Mouse (Mus musculus) megakaryocyte, embryonic 14.5 days (primary cell): Measurements from ENCODE around the gene Orai3. TPM values are rescaled to one million over a fixed set of nuclear protein-coding genes. Genes with fewer than 3 reads are reported as not detected.

ENCODE experiments used
- H3K27me3 ChIP-seq: replicated peaks from 2 replicates; pipeline ENCODE3; 2012; ENCODE audit warnings: inconsistent platforms
- H3K36me3 ChIP-seq: replicated peaks from 2 replicates; pipeline ENCODE3; 2012; ENCODE audit warnings: low read length, inconsistent platforms, mixed read lengths
- H3K4me1 ChIP-seq: 2 replicates; pipeline ENCODE4 v1.6.1; 2012; ENCODE audit warnings: inconsistent platforms
- H3K4me3 ChIP-seq: replicated peaks from 2 replicates; pipeline ENCODE3; 2012; ENCODE audit warnings: moderate library complexity, mild to moderate bottlenecking, inconsistent platforms
- H3K9me3 ChIP-seq: 2 replicates; pipeline ENCODE4 v1.6.1; 2012; ENCODE audit warnings: inconsistent platforms
- FLI1 ChIP-seq: IDR thresholded peaks from 2 replicates; pipeline ENCODE4 v1.6.1; 2012; ENCODE audit warnings: low read length, inconsistent platforms, mixed read lengths
- GATA1 ChIP-seq: IDR thresholded peaks from 3 replicates; pipeline ENCODE4 v1.6.1; 2012; ENCODE audit warnings: mixed read lengths, low read length, inconsistent platforms, borderline replicate concordance
- polyA plus RNA-seq: library from polyadenylated mRNA; stranded (reverse); fragments of >175 nt; gene quantifications from 2 replicates; pipeline ENCODE4 v1.2.3, GENCODE M21; 2012; ENCODE audit warnings: low replicate concordance; ENCODE audit not compliant: insufficient read depth

Orai3 gene
- polyA plus RNA-seq, 1 experiment, result 27.3 TPM

DNA sequence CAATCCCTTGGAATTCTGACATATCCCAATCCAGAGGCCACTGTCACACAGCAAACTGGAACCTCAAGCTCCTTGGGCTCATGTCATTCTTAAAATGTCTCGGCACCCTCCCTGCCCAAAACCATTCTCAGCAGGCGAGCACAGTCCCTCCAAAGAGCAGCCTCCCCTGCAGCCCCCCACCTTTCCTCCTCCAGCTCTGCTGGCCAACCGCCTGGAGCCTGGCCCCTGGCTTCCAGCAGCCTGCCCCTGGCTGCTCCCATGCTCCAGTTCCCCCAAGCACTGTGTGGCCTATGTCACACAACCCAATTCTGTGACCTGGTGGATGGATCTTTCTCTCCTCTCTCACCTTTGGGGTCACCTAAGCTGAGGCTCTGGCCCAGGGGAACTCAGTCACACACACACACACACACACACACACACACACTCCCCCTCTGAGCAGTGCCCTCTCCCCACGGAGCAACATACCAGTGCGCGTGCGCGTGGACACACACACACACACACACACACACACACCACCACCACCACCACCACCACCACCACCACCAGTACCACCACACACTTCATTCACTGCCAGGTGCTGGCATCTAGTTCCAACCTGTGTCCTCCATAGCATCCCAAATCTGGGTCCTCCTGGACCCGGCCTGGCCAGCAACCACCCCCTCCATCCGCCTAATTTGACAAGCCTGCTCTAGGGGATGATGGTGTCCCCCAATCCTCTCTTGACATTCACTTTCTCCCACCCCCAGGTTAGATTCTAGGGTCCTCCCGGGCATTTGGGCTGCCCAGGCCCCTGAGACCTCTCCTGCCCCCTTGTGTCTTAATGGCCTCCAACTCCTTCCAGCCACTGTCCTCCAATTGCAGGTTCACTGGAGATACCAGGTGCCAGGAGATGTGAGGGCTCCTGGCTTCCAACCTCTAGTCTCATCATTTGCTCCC lies 53.9 kb downstream of the Orai3 start:
- Histone ChIP-seq H3K4me1 (peaks cover 18% of the 10 kb centered on the region), H3K4me3 (no peak overlapping the region), H3K36me3 (no peaks in the 10 kb centered on the region), H3K9me3 (peaks cover 3% of the 10 kb centered on the region; the same call in 1 of the 2 replicates), H3K27me3 (peaks cover 32% of the 10 kb centered on the region)
- TF ChIP-seq GATA1, result no peak
- TF ChIP-seq FLI1, result no peak

DNA sequence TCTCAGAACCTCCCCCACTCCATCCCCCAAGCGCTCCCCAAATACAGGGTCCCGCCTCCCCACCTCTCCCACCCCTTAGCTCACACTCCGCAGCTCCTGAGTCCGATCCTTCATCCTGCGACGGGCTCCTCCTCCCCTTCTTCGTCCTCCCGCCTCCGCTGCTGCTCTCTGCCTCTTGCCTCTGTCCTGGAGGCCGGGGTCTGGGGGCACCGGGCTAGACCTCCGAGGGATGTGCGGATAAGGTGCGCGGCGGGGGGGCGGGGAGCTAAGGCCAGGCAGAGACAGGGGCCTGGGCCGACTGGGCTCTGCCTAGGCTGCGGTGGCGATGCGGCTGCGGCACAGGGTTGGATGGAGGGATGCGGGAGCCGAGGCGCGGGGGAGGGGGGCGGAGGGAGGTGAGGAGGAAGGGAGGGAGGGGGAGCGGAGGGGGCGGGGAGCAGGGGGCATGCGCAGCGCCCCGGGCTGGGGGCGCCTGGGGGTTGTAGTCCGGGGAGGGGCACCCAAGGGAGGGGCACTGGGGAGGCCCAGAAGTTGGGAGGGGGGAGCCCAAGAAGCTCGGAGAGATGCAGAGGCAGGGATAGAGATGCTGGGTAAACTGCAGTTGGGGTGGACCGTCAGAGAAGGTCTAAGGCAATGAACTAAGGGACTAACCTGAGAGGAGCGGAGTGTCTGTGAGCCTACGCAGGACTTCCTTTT lies 54.7 kb downstream of the Orai3 start, which contains the start of the genes Stx4a and Stx1b:
Gene Stx4a, plus strand, starts transcription at position 119 of the 696 bp plus-strand sequence.
Gene Stx1b, minus strand, starts transcription at position 374 of the 696 bp plus-strand sequence.
- peaks cover 18% of the 10 kb centered on the region for H3K4me1 ChIP-seq
- no peak within 1 kb of the TSS for H3K4me3 ChIP-seq
- H3K9me3 ChIP-seq, result peaks cover 3% of the 10 kb centered on the region; the same call in 1 of the 2 replicates
- peaks cover 34% of the 10 kb centered on the region for H3K27me3 ChIP-seq
- TF ChIP-seq FLI1 (no peak), GATA1 (no peak)
- H3K36me3 ChIP-seq, result no peaks in the 10 kb centered on the region

Other genes starting within 250 kb of the Orai3 start
- 0.34 TPM in 1 of 2 replicates, not detected in the other for gene Tmem265, start 208.4 kb upstream of the Orai3 start, polyA plus RNA-seq
- gene Phkg2, start 196.5 kb upstream of the Orai3 start, polyA plus RNA-seq, result 19.1 and 27.2 TPM in 2 replicates
- gene Ccdc189, start 181.2 kb upstream of the Orai3 start, polyA plus RNA-seq, result 23.5 and 28.8 TPM in 2 replicates
- 14.7 and 20.8 TPM in 2 replicates for gene Rnf40, start 181.0 kb upstream of the Orai3 start, polyA plus RNA-seq
- gene Zfp629, start 154.0 kb upstream of the Orai3 start, polyA plus RNA-seq, result 2.9 TPM in 1 of 2 replicates, not detected in the other
- 52.6 and 165 TPM in 2 replicates for gene Bcl7c, start 60.9 kb upstream of the Orai3 start, polyA plus RNA-seq
- gene Ctf1, start 57.1 kb upstream of the Orai3 start, polyA plus RNA-seq, result not detected in 2 replicates
- not detected in 2 replicates for gene Ctf2, start 37.6 kb upstream of the Orai3 start, polyA plus RNA-seq
- 54.6 and 102 TPM in 2 replicates for gene Fbxl19, start 25.3 kb upstream of the Orai3 start, polyA plus RNA-seq
- gene Setd1a, start 6.9 kb downstream of the Orai3 start, polyA plus RNA-seq, result 32.9 and 47.6 TPM in 2 replicates
- not detected in 2 replicates for gene Gm49388, start 15.8 kb downstream of the Orai3 start, polyA plus RNA-seq
- gene Hsd3b7, start 30.8 kb downstream of the Orai3 start, polyA plus RNA-seq, result 13.9 and 53.3 TPM in 2 replicates
- gene Stx4a, start 54.5 kb downstream of the Orai3 start, polyA plus RNA-seq, result 27.2 and 167 TPM in 2 replicates
- gene Stx1b, start 54.7 kb downstream of the Orai3 start, polyA plus RNA-seq, result 0.02 TPM in 1 of 2 replicates, not detected in the other
- gene Zfp646, start 106.4 kb downstream of the Orai3 start, polyA plus RNA-seq, result 1.0 and 6.3 TPM in 2 replicates
- gene Zfp668, start 107.0 kb downstream of the Orai3 start, polyA plus RNA-seq, result 9.4 and 18.0 TPM in 2 replicates
- gene Prss53, start 121.2 kb downstream of the Orai3 start, polyA plus RNA-seq, result 0.44 TPM in 1 of 2 replicates, not detected in the other
- not detected in 2 replicates for gene Gm21974, start 125.6 kb downstream of the Orai3 start, polyA plus RNA-seq
- gene Vkorc1, start 125.8 kb downstream of the Orai3 start, polyA plus RNA-seq, result 26.7 and 40.9 TPM in 2 replicates
- gene Bckdk, start 134.3 kb downstream of the Orai3 start, polyA plus RNA-seq, result 36.9 and 149 TPM in 2 replicates
- 2.6 and 4.8 TPM in 2 replicates for gene Kat8, start 142.7 kb downstream of the Orai3 start, polyA plus RNA-seq
- gene Prss8, start 160.3 kb downstream of the Orai3 start, polyA plus RNA-seq, result not detected in 2 replicates
- 2.7 and 10.0 TPM in 2 replicates for gene Prss36, start 176.9 kb downstream of the Orai3 start, polyA plus RNA-seq
- gene Fus, start 197.6 kb downstream of the Orai3 start, polyA plus RNA-seq, result 25.6 and 318 TPM in 2 replicates
- 1.1 and 17.0 TPM in 2 replicates for gene Pycard, start 224.1 kb downstream of the Orai3 start, polyA plus RNA-seq
- 0.50 TPM in 1 of 2 replicates, not detected in the other for gene Trim72, start 234.1 kb downstream of the Orai3 start, polyA plus RNA-seq